Mouse (Mus musculus) heart, postnatal 0 days (tissue): Measurements from ENCODE around the gene Gm17334. TPM values are rescaled to one million over a fixed set of nuclear protein-coding genes. Genes with fewer than 3 reads are reported as not detected.

Source experiments
- ATAC-seq: fragments of 200-750 bp; cut with Nextera tagmentation; 2 replicates; pipeline ENCODE4 v1.8.0; 2017; ENCODE audit warnings: low read depth, moderate number of reproducible peaks, moderate library complexity; ENCODE audit not compliant: insufficient read depth
- DNase-seq: peaks from one replicate; pipeline ENCODE4 v3.0.0-alpha.2; 2016; ENCODE audit warnings: low spot score
- H3K27ac ChIP-seq: fragments of 300-500 bp; sonication (generic); 2 replicates; pipeline ENCODE4 v1.5.1; 2014; ENCODE audit warnings: low read depth, mild to moderate bottlenecking
- H3K27me3 ChIP-seq: fragments of 300-500 bp; sonication (generic); 2 replicates; pipeline ENCODE4 v1.6.1; 2014; ENCODE audit warnings: low read length, mixed read lengths; ENCODE audit not compliant: control insufficient read depth, insufficient read depth
- H3K36me3 ChIP-seq: fragments of 300-500 bp; sonication (generic); replicated peaks from 2 replicates; pipeline ENCODE4 v1.6.1; 2014; ENCODE audit warnings: low read length, mixed read lengths; ENCODE audit not compliant: control insufficient read depth, insufficient read depth
- H3K4me1 ChIP-seq: fragments of 300-500 bp; sonication (generic); 2 replicates; pipeline ENCODE4 v1.6.1; 2014; ENCODE audit warnings: antibody characterized with exemption; ENCODE audit not compliant: control insufficient read depth, insufficient read depth
- H3K4me2 ChIP-seq: fragments of 300-500 bp; sonication (generic); 2 replicates; pipeline ENCODE4 v1.6.1; 2014; ENCODE audit warnings: low read depth, mild to moderate bottlenecking, low read length, moderate library complexity
- H3K4me3 ChIP-seq: fragments of 300-500 bp; sonication (generic); 2 replicates; pipeline ENCODE4 v1.5.1; 2014; ENCODE audit warnings: low read depth, low read length
- H3K9ac ChIP-seq: fragments of 300-500 bp; sonication (generic); replicated peaks from 2 replicates; pipeline ENCODE4 v1.6.1; 2014; ENCODE audit warnings: low read depth, low read length, mixed read lengths
- H3K9me3 ChIP-seq: fragments of 300-500 bp; sonication (generic); replicated peaks from 2 replicates; pipeline ENCODE4 v1.6.1; 2016; ENCODE audit warnings: low read length; ENCODE audit not compliant: control insufficient read depth
- CTCF ChIP-seq: IDR thresholded peaks from 2 replicates; pipeline ENCODE4 v1.5.1; 2016; ENCODE audit warnings: antibody characterized with exemption, control low read depth, low read depth
- EP300 ChIP-seq: IDR thresholded peaks from 2 replicates; pipeline ENCODE4 v1.6.1; 2016; ENCODE audit warnings: antibody characterized with exemption, low read depth
- WGBS: fragments of 180-500 bp; shearing (Covaris S2); extraction: QIAGEN DNeasy Blood & Tissue Kit; methylation state at CpG from one replicate; pipeline ENCODE4 v1.1.7; 2014; 5-methylcytosine and 5-hydroxymethylcytosine counted together
- polyA plus RNA-seq: library from polyadenylated mRNA; unstranded; fragments of >200 nt; fragmentation: Nextera tagmentation; extraction: Ambion mirVana; gene quantifications from 2 replicates; pipeline ENCODE4 v1.2.1, GENCODE M21; 2015
- total RNA-seq: library from RNA; depleted of rRNA; stranded (reverse); fragments of >200 nt; gene quantifications from 2 replicates; pipeline ENCODE4 v1.2.3, GENCODE M21; 2014; ENCODE audit warnings: low replicate concordance

Gene Gm17334
- total and polyA plus RNA-seq, 2 experiments from 2014 or later, result not detected

GRCm38 (mm10) chr11:53749306-53749705 is 23.7 kb downstream of the Gm17334 start:
- no peak overlapping the region for H3K4me3 ChIP-seq
- 69% methylated on average over 4 of the region's 4 CpGs for WGBS
- ATAC-seq, result no peak
- H3K27me3 ChIP-seq, result no peaks in the 10 kb centered on the region
- H3K9me3 ChIP-seq, result no peaks in the 10 kb centered on the region
- no peak overlapping the region for H3K4me2 ChIP-seq
- H3K27ac ChIP-seq, result no peak overlapping the region
- no peak for DNase-seq
- TF ChIP-seq CTCF, result no peak
- no peak overlapping the region for H3K9ac ChIP-seq
- no peaks in the 10 kb centered on the region for H3K36me3 ChIP-seq
- no peaks in the 10 kb centered on the region for H3K4me1 ChIP-seq

DNA sequence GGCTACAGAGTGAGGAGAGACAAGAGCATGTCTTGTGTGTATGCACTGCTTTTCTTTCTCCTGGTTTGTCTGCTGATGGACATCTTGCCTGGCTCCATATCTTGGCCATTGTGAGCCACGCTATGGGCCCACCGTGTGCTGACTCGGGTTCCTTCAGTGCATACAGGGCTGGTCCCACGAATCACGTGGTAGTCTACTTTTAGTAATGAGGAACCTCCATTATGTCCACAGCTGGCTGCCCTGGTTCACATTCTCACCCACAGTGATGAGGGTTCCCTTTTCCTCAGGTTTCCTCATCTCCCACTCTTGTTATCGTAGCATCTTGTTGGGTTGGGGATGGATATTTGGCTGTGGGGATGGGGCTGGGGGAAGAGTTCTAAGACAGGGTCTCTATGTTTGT is 24.4 kb downstream of the Gm17334 start:
- H3K4me3 ChIP-seq, result no peak overlapping the region
- H3K9me3 ChIP-seq, result no peaks in the 10 kb centered on the region
- TF ChIP-seq CTCF (no peak), EP300 (no peak)
- WGBS, result 86% methylated on average over 6 of the region's 6 CpGs
- H3K36me3 ChIP-seq, result no peaks in the 10 kb centered on the region
- H3K4me1 ChIP-seq, result no peaks in the 10 kb centered on the region
- no peak overlapping the region for H3K27ac ChIP-seq
- DNase-seq (no peak), ATAC-seq (no peak)
- no peak overlapping the region for H3K4me2 ChIP-seq
- H3K27me3 ChIP-seq, result no peaks in the 10 kb centered on the region
- H3K9ac ChIP-seq, result no peak overlapping the region

DNA sequence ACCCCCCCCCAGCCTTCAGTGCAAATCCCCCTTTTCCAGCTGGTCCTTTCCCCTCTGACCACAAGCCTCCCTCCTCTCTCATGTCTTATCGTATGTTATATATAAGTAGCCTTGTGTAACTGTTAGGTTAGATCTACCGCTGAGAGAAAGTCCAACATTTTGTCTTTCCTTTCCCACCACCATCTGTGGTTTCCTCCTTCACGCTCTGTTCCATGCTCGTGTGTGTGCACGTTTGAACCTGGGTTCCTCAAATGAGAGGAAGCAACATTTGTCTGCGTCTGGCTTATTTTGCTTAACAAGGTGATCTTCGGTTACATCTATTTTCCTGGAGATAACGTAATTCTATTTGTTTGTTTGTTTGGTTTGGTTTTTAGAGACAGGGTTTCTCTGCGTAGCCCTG is 25.0 kb downstream of the Gm17334 start:
- Histone ChIP-seq H3K9ac (no peak overlapping the region), H3K4me3 (no peak overlapping the region), H3K4me1 (no peaks in the 10 kb centered on the region), H3K9me3 (no peaks in the 10 kb centered on the region), H3K27ac (no peak overlapping the region), H3K27me3 (no peaks in the 10 kb centered on the region), H3K36me3 (no peaks in the 10 kb centered on the region), H3K4me2 (no peak overlapping the region)
- TF ChIP-seq CTCF (no peak), EP300 (no peak)
- 84% methylated on average over 9 of the region's 9 CpGs for WGBS
- no peak for ATAC-seq
- DNase-seq, result no peak

GRCm38 (mm10) chr11:53745260-53745659 is 27.7 kb downstream of the Gm17334 start:
- whole genome bisulfite sequencing, result 83% methylated on average over 2 of the region's 2 CpGs
- no peak for DNase-seq
- H3K4me2 ChIP-seq, result no peak overlapping the region
- TF ChIP-seq EP300, result no peak
- no peak for TF ChIP-seq CTCF
- H3K4me1 ChIP-seq, result no peaks in the 10 kb centered on the region
- H3K9me3 ChIP-seq, result no peaks in the 10 kb centered on the region
- no peaks in the 10 kb centered on the region for H3K27me3 ChIP-seq
- no peak overlapping the region for H3K9ac ChIP-seq
- no peaks in the 10 kb centered on the region for H3K36me3 ChIP-seq
- no peak overlapping the region for H3K27ac ChIP-seq
- no peak for ATAC-seq
- H3K4me3 ChIP-seq, result no peak overlapping the region

- H3K9me3 ChIP-seq, result no peaks in the 10 kb centered on the region
- H3K27me3 ChIP-seq, result no peaks in the 10 kb centered on the region
- ATAC-seq (peak; percentile 44; the same call in 1 of the 2 replicates), DNase-seq (peak; percentile 36)
- H3K4me1 ChIP-seq, result no peaks in the 10 kb centered on the region
- H3K4me3 ChIP-seq, result no peak overlapping the region
- WGBS, result 11% methylated on average over 5 of the region's 5 CpGs
- no peak overlapping the region for H3K9ac ChIP-seq
- H3K27ac ChIP-seq, result no peak overlapping the region
- no peaks in the 10 kb centered on the region for H3K36me3 ChIP-seq
- H3K4me2 ChIP-seq, result no peak overlapping the region
- TF ChIP-seq EP300, result no peak
- peak; percentile 47 for TF ChIP-seq CTCF
These were observed 30.6 kb downstream of the Gm17334 start for GRCm38 (mm10) chr11:53742353-53742752.

DNA sequence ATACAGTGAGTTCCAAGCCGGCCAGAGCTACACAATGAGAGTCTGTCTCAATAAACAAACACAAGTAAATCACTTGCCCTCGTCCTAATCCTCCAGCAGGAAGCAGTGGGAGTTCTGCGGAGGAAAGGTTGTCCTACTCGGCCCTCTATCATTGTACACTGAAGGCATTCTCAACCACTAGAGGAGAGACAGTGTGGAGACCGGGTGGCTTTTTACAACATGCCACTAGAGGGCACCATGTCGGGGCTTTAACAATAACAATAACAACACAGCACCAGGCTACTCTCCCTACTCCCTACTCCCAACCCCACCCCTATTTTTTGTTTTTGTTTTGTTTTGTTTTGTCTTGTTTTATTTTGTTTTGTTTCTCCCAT is 35.4 kb downstream of the Gm17334 start:
- WGBS, result 25% methylated on average over 6 of the region's 6 CpGs
- Histone ChIP-seq H3K4me3 (no peak overlapping the region), H3K27ac (0 out of 2 replicates have a peak overlapping the region, but pooled peaks have one; percentile 5), H3K4me1 (no peaks in the 10 kb centered on the region), H3K9ac (no peak overlapping the region), H3K27me3 (no peaks in the 10 kb centered on the region), H3K9me3 (no peaks in the 10 kb centered on the region), H3K36me3 (no peaks in the 10 kb centered on the region), H3K4me2 (no peak overlapping the region)
- DNase-seq (peak; percentile 43), ATAC-seq (peak; percentile 67)
- TF ChIP-seq EP300 (no peak), CTCF (peak; percentile 64)
